Mouse (Mus musculus): ENCODE data around the gene Tmem121b. TPM values are rescaled to one million over a fixed set of nuclear protein-coding genes. Genes with fewer than 3 reads are reported as not detected.

The Tmem121b gene
- polyA plus RNA-seq (2015; fragmentation: Nextera tagmentation; extraction: Ambion mirVana): not detected in 2 replicates

GRCm38 (mm10) chr6:120493374-120494181, at the start of gene Tmem121b:
Tmem121b (minus strand) TSS chr6:120493807.

DNA sequence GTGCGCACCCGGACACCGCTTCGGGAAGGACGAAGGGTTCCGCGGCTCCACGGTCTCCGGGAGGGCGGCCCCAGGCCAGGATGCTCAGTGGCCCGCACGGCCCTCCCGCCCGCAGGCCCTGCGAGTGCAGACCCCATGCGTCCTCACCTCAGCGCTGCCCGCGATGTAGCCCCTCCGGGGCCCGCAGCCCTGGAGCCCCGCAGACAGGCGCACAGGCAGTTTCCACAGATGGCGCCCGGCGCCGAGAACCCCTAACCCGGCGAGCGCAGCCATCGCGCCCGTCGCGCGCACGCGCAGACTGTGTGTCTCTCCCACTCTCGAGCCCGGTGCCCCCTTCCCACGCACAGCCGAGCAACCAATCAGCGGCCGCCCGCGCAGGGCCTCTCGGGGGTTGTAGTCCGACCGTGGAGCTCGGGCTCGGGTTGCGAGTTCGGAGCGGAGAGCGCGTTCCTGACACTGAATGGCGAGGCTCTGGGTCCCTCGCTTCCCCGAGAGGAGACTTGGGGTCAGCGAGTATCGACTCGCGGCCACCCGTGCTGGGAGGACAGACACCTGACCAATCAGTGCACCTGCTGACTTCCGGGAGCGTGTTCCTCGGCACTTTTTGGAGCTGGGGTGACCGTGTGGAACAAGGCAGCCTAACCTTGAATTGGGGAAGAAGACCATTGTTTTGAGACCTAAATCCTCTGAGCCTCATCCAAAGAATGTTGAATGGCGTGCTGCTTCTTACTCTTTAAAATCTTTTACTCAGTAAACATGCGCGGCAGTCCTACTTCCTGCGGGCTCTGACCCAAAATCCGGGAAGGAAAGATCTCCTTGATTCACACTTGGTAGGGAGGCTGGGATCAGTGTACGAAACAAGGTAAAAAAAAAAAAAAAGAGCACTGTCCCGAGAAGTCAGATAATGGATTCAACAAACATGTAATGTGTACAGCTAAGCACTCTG, 37.7 kb upstream of the Tmem121b start, which contains the start of gene Hdhd5:
Gene Hdhd5, minus strand, starts transcription at position 300 of the 946 bp plus-strand sequence.

GRCm38 (mm10) chr6:120463086-120463871, 30.3 kb downstream of the Tmem121b start, which contains the start of gene Il17ra:
Il17ra (plus strand) TSS chr6:120463247.

Other genes starting within 250 kb of the Tmem121b start
- gene D330020A13Rik, start 199.4 kb downstream of the Tmem121b start, polyA plus RNA-seq (2015; fragmentation: Nextera tagmentation; extraction: Ambion mirVana): not detected in 2 replicates
- gene B4galnt3, start 199.2 kb downstream of the Tmem121b start, polyA plus RNA-seq (2015; fragmentation: Nextera tagmentation; extraction: Ambion mirVana): 0.06 and 0.13 TPM in 2 replicates
- gene Kdm5a, start 129.7 kb downstream of the Tmem121b start, polyA plus RNA-seq (2015; fragmentation: Nextera tagmentation; extraction: Ambion mirVana): 19.7 and 23.2 TPM in 2 replicates
- 9.3 and 9.4 TPM in 2 replicates for gene Ccdc77, start 129.4 kb downstream of the Tmem121b start, polyA plus RNA-seq (2015; fragmentation: Nextera tagmentation; extraction: Ambion mirVana)
- 3.8 and 6.6 TPM in 2 replicates for gene Il17ra, start 30.6 kb downstream of the Tmem121b start, polyA plus RNA-seq (2015; fragmentation: Nextera tagmentation; extraction: Ambion mirVana)
- gene Hdhd5, start 37.5 kb upstream of the Tmem121b start, polyA plus RNA-seq (2015; fragmentation: Nextera tagmentation; extraction: Ambion mirVana): 7.9 and 8.1 TPM in 2 replicates
- 0.22 and 0.36 TPM in 2 replicates for gene Cecr2, start 172.6 kb upstream of the Tmem121b start, polyA plus RNA-seq (2015; fragmentation: Nextera tagmentation; extraction: Ambion mirVana)

Measured in urinary bladder, postnatal 0 days (tissue).